12 mouse cellular contexts compared by ENCODE assay signal in the genomic region with DNA sequence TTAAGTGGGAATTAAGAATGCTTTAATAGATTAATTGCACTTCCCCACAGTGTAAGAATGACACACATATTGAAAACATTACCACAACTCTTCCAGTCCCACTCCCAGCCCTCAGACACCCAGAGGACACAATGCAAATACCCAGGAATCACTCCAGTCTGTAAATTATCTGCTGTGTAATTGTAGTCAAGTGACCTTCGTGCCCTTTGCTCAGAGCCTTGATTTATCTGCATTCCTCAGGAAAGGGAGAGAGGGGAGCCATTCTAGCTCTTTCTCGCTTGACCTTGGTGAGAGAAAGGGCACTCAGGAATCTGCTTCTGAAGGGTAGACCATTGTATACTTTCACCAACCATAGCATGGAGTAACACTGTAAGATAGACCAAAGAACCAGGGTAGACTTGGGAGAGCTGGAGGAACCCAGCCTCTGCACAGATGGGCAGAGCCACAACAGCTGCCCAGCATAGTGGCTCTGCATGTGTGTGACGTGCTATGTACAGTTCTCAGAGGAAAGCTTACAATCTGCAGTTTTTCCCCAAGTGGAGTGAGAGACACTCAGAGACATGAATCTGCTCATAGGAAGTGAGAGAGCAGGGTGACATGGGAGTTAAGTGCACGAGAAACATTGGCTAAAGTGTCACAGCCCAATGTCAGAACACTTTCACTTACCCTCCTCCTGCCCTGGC. TPM values are rescaled to one million over a fixed set of nuclear protein-coding genes. Genes with fewer than 3 reads are reported as not detected.
DNase-seq lines count a peak whose midpoint lies in the region; ATAC-seq lines count a peak whose summit lies in the region.
"Had no signal": no experiment of that assay in that cellular context is flagged by ENCODE, and none has a peak within 500 bp of the region (broad histone marks: within the 10 kb centered on the region; RNA-seq: fewer than 3 reads in every experiment).

No protein-coding gene starts in this region.

- no peaks in the 10 kb centered on the region for H3K36me3 ChIP-seq in kidney, embryonic 16.5 days (ENCODE audit: insufficient read depth, low read length)
- no peaks in the 10 kb centered on the region for H3K36me3 ChIP-seq in embryonic facial prominence, embryonic 15.5 days
- no peaks in the 10 kb centered on the region for H3K36me3 ChIP-seq in liver, embryonic 13.5 days
- no peaks in the 10 kb centered on the region for H3K36me3 ChIP-seq in midbrain, embryonic 15.5 days (replicated peaks)
- H3K36me3 ChIP-seq: neural tube, embryonic 15.5 days had no signal

- no peak overlapping the region for H3K9ac ChIP-seq in kidney, embryonic 16.5 days (replicated peaks; ENCODE audit: low read length)
- no peak overlapping the region for H3K9ac ChIP-seq in embryonic facial prominence, embryonic 15.5 days
- H3K9ac ChIP-seq in liver, embryonic 13.5 days, result no peak overlapping the region
- no peak overlapping the region for H3K9ac ChIP-seq in midbrain, embryonic 15.5 days
- H3K9ac ChIP-seq: neural tube, embryonic 15.5 days had no signal

- H3K4me1 ChIP-seq in kidney, embryonic 16.5 days (ENCODE audit: insufficient read depth, low read length), result peaks cover 34% of the 10 kb centered on the region
- H3K4me1 ChIP-seq in embryonic facial prominence, embryonic 15.5 days, result peaks cover 22% of the 10 kb centered on the region
- peaks cover 8% of the 10 kb centered on the region; the same call in 1 of the 2 replicates for H3K4me1 ChIP-seq in liver, embryonic 13.5 days (replicated peaks)
- H3K4me1 ChIP-seq in midbrain, embryonic 15.5 days, result no peaks in the 10 kb centered on the region

- 20% methylated on average over 4 of the region's 4 CpGs for WGBS in kidney, embryonic 16.5 days
- 35% methylated on average over 4 of the region's 4 CpGs for WGBS in embryonic facial prominence, embryonic 15.5 days
- 32% methylated on average over 4 of the region's 4 CpGs for WGBS in liver, embryonic 13.5 days (ENCODE audit: insufficient replicate concordance)
- 61% methylated on average over 4 of the region's 4 CpGs for WGBS in midbrain, embryonic 15.5 days

- DNase-seq in kidney, adult 8-10 months, result no peak
- peak; percentile 83 for DNase-seq in embryo, embryonic 10 days (ENCODE audit: low spot score)
- DNase-seq in liver, embryonic 13.5 days, result no peak
- no peak for DNase-seq in retina, postnatal 1 day
- no peak for DNase-seq in adrenal gland, postnatal 36 days
- DNase-seq: cerebellum, postnatal 36 days had no signal

- no peaks in the 10 kb centered on the region for H3K9me3 ChIP-seq in kidney, embryonic 16.5 days (ENCODE audit: low read length)
- no peaks in the 10 kb centered on the region for H3K9me3 ChIP-seq in embryonic facial prominence, embryonic 15.5 days (replicated peaks)
- no peaks in the 10 kb centered on the region for H3K9me3 ChIP-seq in liver, embryonic 13.5 days (replicated peaks)
- H3K9me3 ChIP-seq in midbrain, embryonic 15.5 days, result no peaks in the 10 kb centered on the region
- H3K9me3 ChIP-seq: neural tube, embryonic 15.5 days had no signal

- H3K27me3 ChIP-seq in kidney, embryonic 16.5 days (ENCODE audit: insufficient read depth, low read length), result no peaks in the 10 kb centered on the region
- H3K27me3 ChIP-seq in embryonic facial prominence, embryonic 15.5 days, result no peaks in the 10 kb centered on the region
- no peaks in the 10 kb centered on the region for H3K27me3 ChIP-seq in liver, embryonic 13.5 days
- no peaks in the 10 kb centered on the region for H3K27me3 ChIP-seq in midbrain, embryonic 15.5 days (replicated peaks)
- H3K27me3 ChIP-seq: neural tube, embryonic 15.5 days had no signal

- H3K27ac ChIP-seq in kidney, embryonic 16.5 days (ENCODE audit: low read length), result peak overlapping the region; percentile 61
- H3K27ac ChIP-seq in embryonic facial prominence, embryonic 15.5 days (replicated peaks), result 0 out of 2 replicates have a peak overlapping the region, but pooled peaks have one; percentile 9
- no peak overlapping the region for H3K27ac ChIP-seq in liver, embryonic 13.5 days
- H3K27ac ChIP-seq in midbrain, embryonic 15.5 days, result no peak overlapping the region
- H3K27ac ChIP-seq: left cerebral cortex, adult 2 months; neural tube, embryonic 15.5 days had no signal

- H3K4me2 ChIP-seq in kidney, embryonic 16.5 days (replicated peaks; ENCODE audit: low read depth, low read length), result no peak overlapping the region
- peak overlapping the region; percentile 11; the same call in 1 of the 2 replicates for H3K4me2 ChIP-seq in embryonic facial prominence, embryonic 15.5 days (replicated peaks)
- H3K4me2 ChIP-seq in liver, embryonic 13.5 days, result no peak overlapping the region
- no peak overlapping the region for H3K4me2 ChIP-seq in midbrain, embryonic 15.5 days
- H3K4me2 ChIP-seq: neural tube, embryonic 15.5 days had no signal

- H3K4me3 ChIP-seq in kidney, embryonic 16.5 days (ENCODE audit: low read length), result no peak overlapping the region
- no peak overlapping the region for H3K4me3 ChIP-seq in embryonic facial prominence, embryonic 15.5 days (replicated peaks)
- H3K4me3 ChIP-seq in liver, embryonic 13.5 days (replicated peaks), result no peak overlapping the region
- H3K4me3 ChIP-seq in midbrain, embryonic 15.5 days, result no peak overlapping the region
- H3K4me3 ChIP-seq: left cerebral cortex, adult 2 months; neural tube, embryonic 15.5 days had no signal

- ATAC-seq in kidney, embryonic 16.5 days (ENCODE audit: low FRiP score, low TSS enrichment), result peak; percentile 43
- no peak for ATAC-seq in embryonic facial prominence, embryonic 15.5 days (ENCODE audit: insufficient number of reproducible peaks, low FRiP score, low TSS enrichment, low read depth)
- peak; percentile 24; the same call in 1 of the 2 replicates for ATAC-seq in liver, embryonic 13.5 days (ENCODE audit: low read depth)
- no peak for ATAC-seq in midbrain, embryonic 15.5 days (replicated peaks)

RNA-seq across cellular contexts. Expression of gene Sowahb, which starts 18.2 kb away (rescaled TPM):
- 1.4 and 1.7 TPM in 2 replicates for polyA plus RNA-seq in kidney, embryonic 16.5 days (2015; fragmentation: Nextera tagmentation; extraction: Ambion mirVana)
- 0.46 and 0.68 TPM in 2 replicates for polyA plus RNA-seq in embryonic facial prominence, embryonic 15.5 days (2015; fragmentation: Nextera tagmentation; extraction: Ambion mirVana)
- polyA plus RNA-seq in liver, embryonic 13.5 days (2015; fragmentation: Nextera tagmentation; extraction: Ambion mirVana), result 0.20 and 0.39 TPM in 2 replicates
- not detected for total RNA-seq in adrenal gland, postnatal 36 days (2021)
- polyA plus RNA-seq in midbrain, embryonic 15.5 days (2015; fragmentation: Nextera tagmentation; extraction: Ambion mirVana), result 0.04 TPM in 2 replicates
- total RNA-seq: megakaryocyte progenitor cell, adult 5-6 weeks had no signal
- polyA plus RNA-seq: neural tube, embryonic 15.5 days had no signal

Comparison
In these comparisons a context has a peak if more than half of its experiments do, and no peak if none do; other contexts are left out.
1. ATAC-seq: peak in kidney, embryonic 16.5 days (single experiment) and liver, embryonic 13.5 days (single experiment); none in embryonic facial prominence, embryonic 15.5 days (single experiment) and midbrain, embryonic 15.5 days (single experiment).
2. H3K27ac ChIP-seq: peak in kidney, embryonic 16.5 days (single experiment) and embryonic facial prominence, embryonic 15.5 days (single experiment); none in liver, embryonic 13.5 days (single experiment) and midbrain, embryonic 15.5 days (single experiment).